Mouse (Mus musculus) megakaryocyte, adult 5-6 weeks (primary cell): ENCODE data around the gene Soga1. TPM values are rescaled to one million over a fixed set of nuclear protein-coding genes. Genes with fewer than 3 reads are reported as not detected.

Source experiments
- ATAC-seq: 2 replicates; pipeline ENCODE4 v1.8.0; 2016; ENCODE audit warnings: mild to moderate bottlenecking, inconsistent platforms; ENCODE audit not compliant: poor library complexity, severe bottlenecking
- total RNA-seq, 2 experiments: library from RNA; stranded (forward) in 1 of 2; stranded (reverse) in 1 of 2; fragments of 153-499, 151-499 nt in 1 of 2; fragments of 221-1000, 200-1000 nt in 1 of 2; gene quantifications; 2 replicates each; pipeline versions ENCODE4 v1.2.3 to v1.2.4; 2015 to 2017

Soga1 gene
- total RNA-seq (2015) (1.1 and 1.3 TPM in 2 replicates), total RNA-seq (2017) (1.6 and 1.7 TPM in 2 replicates)

- ATAC-seq = peak; percentile 44
These were observed at the start of gene Soga1 for GRCm38 (mm10) chr2:157078793-157079700. TSS of gene Soga1 (minus strand) at chr2:157079254.

- ATAC-seq = no peak
These were observed 49.0 kb upstream of the Soga1 start for GRCm38 (mm10) chr2:157128072-157128471.

- no peak for ATAC-seq
These were observed 48.3 kb upstream of the Soga1 start for GRCm38 (mm10) chr2:157127370-157127769.

- ATAC-seq = no peak
These were observed 46.2 kb upstream of the Soga1 start for GRCm38 (mm10) chr2:157125246-157125645.

- no peak for ATAC-seq
These were observed 42.7 kb upstream of the Soga1 start for GRCm38 (mm10) chr2:157121766-157122165.

GRCm38 (mm10) chr2:157119075-157119474, 40.0 kb upstream of the Soga1 start:
- no peak for ATAC-seq

GRCm38 (mm10) chr2:157118556-157118955, 39.5 kb upstream of the Soga1 start:
- no peak for ATAC-seq

- ATAC-seq = peak; percentile 56
These were observed 37.9 kb upstream of the Soga1 start for GRCm38 (mm10) chr2:157116964-157117363.

GRCm38 (mm10) chr2:157108236-157108635, 29.2 kb upstream of the Soga1 start:
- ATAC-seq = peak; percentile 94

GRCm38 (mm10) chr2:157104454-157104853, 25.4 kb upstream of the Soga1 start:
- no peak for ATAC-seq

- no peak for ATAC-seq
These were observed 23.2 kb upstream of the Soga1 start for GRCm38 (mm10) chr2:157102256-157102655.

GRCm38 (mm10) chr2:157101650-157102049, 22.6 kb upstream of the Soga1 start:
- no peak for ATAC-seq

- ATAC-seq = no peak
These were observed 21.2 kb upstream of the Soga1 start for GRCm38 (mm10) chr2:157100319-157100605.

GRCm38 (mm10) chr2:157099532-157100318, 20.7 kb upstream of the Soga1 start:
- ATAC-seq = no peak

GRCm38 (mm10) chr2:157095005-157095755, 16.1 kb upstream of the Soga1 start:
- peak; percentile 32; the same call in 1 of the 2 replicates for ATAC-seq

GRCm38 (mm10) chr2:157092024-157092423, 13.0 kb upstream of the Soga1 start:
- no peak for ATAC-seq

GRCm38 (mm10) chr2:157087536-157088317, 8.7 kb upstream of the Soga1 start:
- ATAC-seq = no peak

- no peak for ATAC-seq
These were observed 7.7 kb upstream of the Soga1 start, which contains the start of gene Tldc2 for GRCm38 (mm10) chr2:157086796-157087195. TSS of gene Tldc2 (plus strand) at chr2:157087055.

- ATAC-seq = no peak
These were observed 6.0 kb upstream of the Soga1 start for GRCm38 (mm10) chr2:157084831-157085585.

GRCm38 (mm10) chr2:157081960-157082359, 2.9 kb upstream of the Soga1 start:
- ATAC-seq = no peak
